Mouse (Mus musculus) heart, adult 2 months (tissue): Measurements from ENCODE around the gene Pknox2. TPM values are rescaled to one million over a fixed set of nuclear protein-coding genes. Genes with fewer than 3 reads are reported as not detected.

ENCODE experiments used
- DNase-seq, 2 experiments: peaks; one replicate each; pipeline ENCODE4 v3.0.0; 2021
- H3K27ac ChIP-seq: fragments of 200-600 bp; 2 replicates; pipeline ENCODE4 v1.8.1; 2022
- H3K27me3 ChIP-seq: fragments of 200-500 bp; 2 replicates; pipeline ENCODE4 v1.6.1; 2012; ENCODE audit warnings: mild to moderate bottlenecking, low read length, inconsistent platforms, mixed read lengths; ENCODE audit not compliant: control insufficient read depth, insufficient read depth
- H3K36me3 ChIP-seq: fragments of 200-500 bp; 2 replicates; pipeline ENCODE4 v1.6.1; 2012; ENCODE audit warnings: low read length, inconsistent platforms; ENCODE audit not compliant: control insufficient read depth, insufficient read depth
- H3K4me1 ChIP-seq: fragments of 200-500 bp; 2 replicates; pipeline ENCODE4 v1.6.1; 2011; ENCODE audit warnings: low read length; ENCODE audit not compliant: control insufficient read depth, insufficient read depth
- H3K4me3 ChIP-seq: fragments of 200-600 bp; 2 replicates; pipeline ENCODE4 v1.8.1; 2022
- H3K79me2 ChIP-seq: fragments of 200-500 bp; replicated peaks from 2 replicates; pipeline ENCODE4 v1.6.1; 2012; ENCODE audit warnings: mild to moderate bottlenecking, inconsistent platforms, low read length, moderate library complexity, mixed read lengths; ENCODE audit not compliant: control insufficient read depth, insufficient read depth
- H3K9ac ChIP-seq: fragments of 200-500 bp; 2 replicates; pipeline ENCODE4 v1.6.1; 2012; ENCODE audit warnings: low read depth, mild to moderate bottlenecking, control low read depth, inconsistent platforms, low read length, mixed read lengths
- CTCF ChIP-seq: fragments of 200-600 bp; IDR thresholded peaks from 2 replicates; pipeline ENCODE4 v1.8.1; 2022; ENCODE audit warnings: antibody characterized with exemption, mild to moderate bottlenecking, moderate library complexity
- EP300 ChIP-seq: fragments of 200-500 bp; IDR thresholded peaks from 2 replicates; pipeline ENCODE4 v1.6.1; 2011; ENCODE audit warnings: low read depth, low read length, control low read depth; ENCODE audit not compliant: insufficient read depth
- POLR2A ChIP-seq: fragments of 200-500 bp; IDR thresholded peaks from 2 replicates; pipeline ENCODE4 v1.6.1; 2011; ENCODE audit warnings: mild to moderate bottlenecking, low read depth, low read length, control low read depth; ENCODE audit not compliant: insufficient read depth
- WGBS: fragments of 180-500 bp; shearing (Covaris S2); methylation state at CpG from one replicate; pipeline ENCODE4 v1.1.7; 2018; 5-methylcytosine and 5-hydroxymethylcytosine counted together
- intact Hi-C: fragments of 180-260 bp; cut with DNase I; formaldehyde crosslinking; loops from one replicate; pipeline ENCODE4 v1.15.1; 2025
- polyA plus RNA-seq: library from polyadenylated mRNA; depleted of rRNA; stranded (reverse); fragments of >200 nt; gene quantifications from 2 replicates; pipeline ENCODE4 v1.2.3, GENCODE M21; 2012
- total RNA-seq, 2 experiments: library from RNA; stranded (reverse); gene quantifications; 2 replicates each; pipeline ENCODE4 v1.2.3; 2021

The Pknox2 gene
- total and polyA plus RNA-seq, 3 experiments, result 7.8 to 9.9 (median 9.0) TPM

GRCm38 (mm10) chr9:36864862-36865813 is 282.1 kb downstream of the Pknox2 start:
- H3K79me2 ChIP-seq, result no peaks in the 10 kb centered on the region
- 0 out of 2 replicates have a peak, but pooled peaks cover 1% of the 10 kb centered on the region for H3K27me3 ChIP-seq
- H3K27ac ChIP-seq, result no peak overlapping the region
- no peak overlapping the region for H3K4me3 ChIP-seq
- no peaks in the 10 kb centered on the region for H3K4me1 ChIP-seq
- no peak overlapping the region for H3K9ac ChIP-seq
- H3K36me3 ChIP-seq, result no peaks in the 10 kb centered on the region
- DNase-seq, result no peak
- WGBS, result 57% methylated on average over 4 of the region's 4 CpGs
- TF ChIP-seq EP300 (no peak), CTCF (no peak), POLR2A (no peak)
- intact Hi-C loops, result no loop called here

- H3K36me3 ChIP-seq, result no peaks in the 10 kb centered on the region
- H3K27me3 ChIP-seq, result 0 out of 2 replicates have a peak, but pooled peaks cover 1% of the 10 kb centered on the region
- no peaks in the 10 kb centered on the region for H3K79me2 ChIP-seq
- H3K4me1 ChIP-seq, result no peaks in the 10 kb centered on the region
- TF ChIP-seq CTCF, result no peak
- no peak for TF ChIP-seq EP300
- TF ChIP-seq POLR2A, result no peak
- 68% methylated on average over 3 of the region's 3 CpGs for WGBS
- DNase-seq, result no peak
- H3K27ac ChIP-seq, result no peak overlapping the region
- H3K9ac ChIP-seq, result no peak overlapping the region
- intact Hi-C loops, result no loop called here
- no peak overlapping the region for H3K4me3 ChIP-seq
Measured at GRCm38 (mm10) chr9:36863694-36864093, 283.5 kb downstream of the Pknox2 start.

GRCm38 (mm10) chr9:36862576-36862975 is 284.6 kb downstream of the Pknox2 start:
- 0 out of 2 replicates have a peak, but pooled peaks cover 2% of the 10 kb centered on the region for H3K36me3 ChIP-seq
- H3K9ac ChIP-seq, result no peak overlapping the region
- no peak overlapping the region for H3K4me3 ChIP-seq
- peaks cover 1% of the 10 kb centered on the region; the same call in 1 of the 2 replicates for H3K4me1 ChIP-seq
- H3K79me2 ChIP-seq, result no peaks in the 10 kb centered on the region
- DNase-seq, result no peak
- intact Hi-C loops, result no loop called here
- H3K27ac ChIP-seq, result no peak overlapping the region
- TF ChIP-seq EP300 (no peak), CTCF (no peak), POLR2A (no peak)
- H3K27me3 ChIP-seq, result 0 out of 2 replicates have a peak, but pooled peaks cover 1% of the 10 kb centered on the region
- 60% methylated on average over 2 of the region's 2 CpGs for WGBS

- Histone ChIP-seq H3K27ac (no peak overlapping the region), H3K4me1 (peaks cover 1% of the 10 kb centered on the region; the same call in 1 of the 2 replicates), H3K9ac (no peak overlapping the region), H3K27me3 (no peaks in the 10 kb centered on the region), H3K4me3 (no peak overlapping the region), H3K36me3 (0 out of 2 replicates have a peak, but pooled peaks cover 2% of the 10 kb centered on the region), H3K79me2 (no peaks in the 10 kb centered on the region)
- 40% methylated on average over 4 of the region's 4 CpGs for WGBS
- intact Hi-C loops, result no loop called here
- no peak for DNase-seq
- TF ChIP-seq POLR2A (no peak), CTCF (no peak), EP300 (no peak)
Measured at GRCm38 (mm10) chr9:36858677-36859076, 288.5 kb downstream of the Pknox2 start.

- no peak overlapping the region for H3K9ac ChIP-seq
- intact Hi-C loops, result no loop called here
- H3K4me3 ChIP-seq, result no peak overlapping the region
- peaks cover 1% of the 10 kb centered on the region; the same call in 1 of the 2 replicates for H3K4me1 ChIP-seq
- 37% methylated on average over 8 of the region's 8 CpGs for WGBS
- no peaks in the 10 kb centered on the region for H3K27me3 ChIP-seq
- TF ChIP-seq POLR2A, result no peak
- H3K27ac ChIP-seq, result no peak overlapping the region; the same call in 1 of the 2 replicates
- DNase-seq, result no peak
- no peaks in the 10 kb centered on the region for H3K79me2 ChIP-seq
- H3K36me3 ChIP-seq, result 0 out of 2 replicates have a peak, but pooled peaks cover 2% of the 10 kb centered on the region
Measured at GRCm38 (mm10) chr9:36857476-36858117, 289.6 kb downstream of the Pknox2 start.
